Mouse (Mus musculus) spleen, adult 2 months (tissue): ENCODE measurements around the gene Ezh2.

ENCODE experiments used
- CTCF ChIP-seq: fragments of 200-500 bp; IDR thresholded peaks from 2 replicates; pipeline ENCODE4 v1.5.1; 2011; ENCODE audit warnings: mild to moderate bottlenecking, inconsistent platforms; ENCODE audit not compliant: insufficient read depth, insufficient read length, insufficient replicate concordance; ENCODE audit errors: extremely low read depth
- POLR2A ChIP-seq: fragments of 200-500 bp; IDR thresholded peaks from 2 replicates; pipeline ENCODE4 v1.6.1; 2011; ENCODE audit warnings: low read depth, low read length, inconsistent platforms

GRCm38 (mm10) chr6:47635207-47635994, 40.3 kb upstream of the Ezh2 start:
- TF ChIP-seq POLR2A (no peak), CTCF (no peak)
